Mouse (Mus musculus) midbrain, embryonic 14.5 days (tissue): ENCODE data around the gene Adssl1. TPM values are rescaled to one million over a fixed set of nuclear protein-coding genes. Genes with fewer than 3 reads are reported as not detected.

Experiments used
- ATAC-seq: fragments of 200-750 bp; cut with Nextera tagmentation; 2 replicates; pipeline ENCODE4 v1.8.0; 2017; ENCODE audit warnings: moderate number of reproducible peaks, moderate library complexity; ENCODE audit not compliant: low FRiP score, low TSS enrichment
- DNase-seq: peaks from one replicate; pipeline ENCODE4 v3.0.0-alpha.2; 2015
- H3K27ac ChIP-seq: fragments of 300-500 bp; sonication (generic); replicated peaks from 2 replicates; pipeline ENCODE4 v1.5.1; 2014; ENCODE audit warnings: mild to moderate bottlenecking, low read depth, low read length, moderate library complexity
- H3K27me3 ChIP-seq: fragments of 300-500 bp; sonication (generic); 2 replicates; pipeline ENCODE4 v1.6.1; 2014; ENCODE audit warnings: low read length, control low read depth, mixed read lengths; ENCODE audit not compliant: control insufficient read depth, insufficient read depth
- H3K36me3 ChIP-seq: fragments of 300-500 bp; sonication (generic); 2 replicates; pipeline ENCODE4 v1.6.1; 2014; ENCODE audit warnings: low read length, control low read depth; ENCODE audit not compliant: control insufficient read depth, insufficient read depth
- H3K4me1 ChIP-seq: fragments of 300-500 bp; sonication (generic); 2 replicates; pipeline ENCODE4 v1.6.1; 2014; ENCODE audit warnings: mild to moderate bottlenecking, antibody characterized with exemption, low read length, control low read depth; ENCODE audit not compliant: control insufficient read depth, insufficient read depth
- H3K4me2 ChIP-seq: fragments of 300-500 bp; sonication (generic); 2 replicates; pipeline ENCODE4 v1.6.1; 2014; ENCODE audit warnings: mild to moderate bottlenecking, low read length, moderate library complexity
- H3K4me3 ChIP-seq: fragments of 300-500 bp; sonication (generic); replicated peaks from 2 replicates; pipeline ENCODE4 v1.5.1; 2014; ENCODE audit warnings: low read depth, low read length
- H3K9ac ChIP-seq: fragments of 300-500 bp; sonication (generic); replicated peaks from 2 replicates; pipeline ENCODE4 v1.6.1; 2014; ENCODE audit warnings: mild to moderate bottlenecking, low read length, moderate library complexity
- H3K9me3 ChIP-seq: fragments of 300-500 bp; sonication (generic); 2 replicates; pipeline ENCODE4 v1.6.1; 2016; ENCODE audit warnings: low read length, control low read depth, mixed read lengths; ENCODE audit not compliant: control insufficient read depth
- WGBS: fragments of 180-500 bp; shearing (Covaris S2); extraction: QIAGEN DNeasy Blood & Tissue Kit; methylation state at CpG from one replicate; pipeline ENCODE4 v1.1.7; 2014; 5-methylcytosine and 5-hydroxymethylcytosine counted together
- polyA plus RNA-seq: library from polyadenylated mRNA; unstranded; fragments of >200 nt; fragmentation: Nextera tagmentation; extraction: Ambion mirVana; gene quantifications from 2 replicates; pipeline ENCODE4 v1.2.1, GENCODE M21; 2014

Gene Adssl1
- polyA plus RNA-seq, 1 experiment from 2014 or later, result 2.8 TPM

DNA sequence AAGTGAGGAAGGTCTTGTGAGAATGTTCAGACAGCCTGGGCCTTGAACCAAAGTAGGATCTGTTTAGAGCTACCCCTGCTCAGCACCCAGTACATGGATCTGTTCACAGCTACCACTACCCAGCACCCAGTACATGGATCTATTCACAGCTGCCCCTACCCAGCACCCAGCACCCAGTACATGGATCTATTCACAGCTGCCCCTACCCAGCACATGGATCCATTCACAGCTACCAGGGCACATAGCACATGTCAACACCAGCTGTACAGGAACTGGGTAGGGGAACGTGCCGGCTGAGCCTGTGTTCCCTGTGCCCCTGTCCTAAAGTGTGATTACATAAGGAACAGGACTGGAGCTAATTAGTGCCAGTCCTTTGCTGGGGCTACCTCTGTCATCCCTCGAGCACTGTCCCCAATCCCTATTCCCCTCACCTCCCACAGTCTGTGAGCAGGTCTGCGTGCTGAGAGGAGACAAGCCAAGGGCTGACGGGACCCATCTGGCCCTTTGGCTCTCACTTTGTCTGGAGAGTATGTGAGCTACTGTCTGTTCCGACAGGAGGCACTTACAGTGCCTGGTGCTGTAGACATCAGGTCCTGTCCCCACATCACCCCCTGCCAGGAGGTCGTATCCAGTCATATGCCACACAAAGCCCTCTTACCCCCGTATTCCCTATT lies 29.1 kb upstream of the Adssl1 start:
- Histone ChIP-seq H3K4me2 (no peak overlapping the region), H3K4me1 (peaks cover 19% of the 10 kb centered on the region), H3K9me3 (no peaks in the 10 kb centered on the region), H3K4me3 (no peak overlapping the region), H3K27ac (no peak overlapping the region), H3K9ac (no peak overlapping the region), H3K36me3 (no peaks in the 10 kb centered on the region), H3K27me3 (peaks cover 39% of the 10 kb centered on the region)
- DNase-seq, result no peak
- 83% methylated on average over 8 of the region's 8 CpGs for WGBS
- ATAC-seq, result no peak

DNA sequence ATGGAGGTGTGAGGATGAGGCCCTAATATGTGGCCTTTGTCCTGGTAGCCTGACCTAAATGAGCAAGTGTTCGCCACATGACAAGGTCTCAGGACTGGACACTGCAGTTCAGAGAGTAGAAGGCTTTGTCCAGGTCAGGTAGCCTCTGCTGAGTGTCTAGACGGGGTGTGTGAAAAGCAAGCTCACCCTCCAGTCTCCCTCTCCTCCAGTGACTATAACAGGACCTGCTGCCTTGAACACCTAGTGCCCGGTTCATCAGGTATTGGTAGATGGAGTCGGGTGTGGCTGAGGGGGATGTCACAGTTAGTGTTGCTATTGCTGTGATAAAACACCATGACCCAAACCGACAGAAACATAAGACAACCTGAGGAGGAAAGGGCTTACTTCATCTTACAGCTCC lies 28.6 kb upstream of the Adssl1 start:
- Histone ChIP-seq H3K27me3 (peaks cover 39% of the 10 kb centered on the region), H3K4me1 (peaks cover 19% of the 10 kb centered on the region), H3K27ac (no peak overlapping the region), H3K9me3 (no peaks in the 10 kb centered on the region), H3K4me3 (no peak overlapping the region), H3K9ac (no peak overlapping the region), H3K4me2 (no peak overlapping the region), H3K36me3 (no peaks in the 10 kb centered on the region)
- DNase-seq (no peak), ATAC-seq (no peak)
- 86% methylated on average over 5 of the region's 5 CpGs for WGBS

DNA sequence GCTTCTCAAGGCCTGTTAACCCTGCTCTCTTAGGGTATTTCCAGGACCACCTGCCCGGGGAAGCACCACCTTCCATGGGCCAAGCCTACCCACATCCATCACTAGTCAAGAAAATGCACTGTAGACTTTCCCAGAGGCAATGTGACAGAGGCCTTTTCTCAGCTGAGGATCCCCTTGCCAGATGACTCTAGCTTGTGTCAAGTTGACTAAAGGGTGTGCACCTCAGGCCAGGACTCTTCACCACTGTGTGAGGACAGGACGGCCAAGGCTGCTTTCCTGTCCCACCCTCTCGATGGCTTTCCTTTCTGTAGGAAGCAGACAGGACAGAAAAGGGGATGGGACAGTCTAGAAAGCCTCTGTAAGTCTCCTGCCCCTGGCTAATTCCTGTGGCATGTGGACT lies 28.1 kb upstream of the Adssl1 start:
- Histone ChIP-seq H3K4me3 (no peak overlapping the region), H3K27ac (no peak overlapping the region), H3K9me3 (no peaks in the 10 kb centered on the region), H3K4me1 (peaks cover 19% of the 10 kb centered on the region), H3K36me3 (no peaks in the 10 kb centered on the region), H3K9ac (no peak overlapping the region), H3K27me3 (peaks cover 39% of the 10 kb centered on the region), H3K4me2 (no peak overlapping the region)
- ATAC-seq, result no peak
- WGBS, result 84% methylated on average over 3 of the region's 3 CpGs
- no peak for DNase-seq

DNA sequence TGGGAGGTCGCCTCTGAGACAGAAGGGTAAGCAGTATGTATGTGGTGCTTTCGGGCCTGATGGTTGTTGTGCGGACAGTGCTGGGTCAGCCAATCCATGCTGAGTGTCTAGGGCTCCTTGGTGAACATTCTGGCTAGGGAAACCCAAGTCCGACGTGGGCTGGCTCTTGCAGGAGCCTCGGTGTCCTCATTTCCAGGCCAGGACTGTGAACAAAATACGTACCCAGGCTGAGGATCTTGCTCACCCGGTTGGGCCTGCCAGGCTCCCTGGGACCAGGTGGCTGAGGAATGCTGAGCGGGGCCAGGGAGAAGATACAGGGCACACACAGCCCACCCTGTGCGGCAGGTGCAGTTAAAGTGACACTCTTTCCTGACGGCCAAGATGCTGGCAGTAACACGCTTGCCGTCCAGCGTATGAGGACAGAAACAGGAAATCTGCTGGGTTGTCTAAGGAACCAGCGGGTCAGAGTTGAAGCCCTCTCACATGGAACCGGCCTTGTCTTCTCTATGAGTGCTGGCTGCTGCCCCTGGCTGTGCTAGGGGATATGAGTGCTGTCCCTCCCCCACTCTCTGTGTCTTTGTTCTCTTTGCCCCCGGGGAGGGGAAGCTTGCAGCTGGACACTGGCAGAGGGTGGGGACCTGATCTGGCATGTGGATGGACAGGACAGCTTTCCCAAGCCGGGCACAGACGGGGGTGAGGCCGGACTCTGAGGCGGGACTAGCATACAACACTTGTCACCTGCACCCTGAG lies 26.7 kb upstream of the Adssl1 start:
- H3K4me3 ChIP-seq, result no peak overlapping the region
- H3K27me3 ChIP-seq, result peaks cover 25% of the 10 kb centered on the region
- H3K27ac ChIP-seq, result no peak overlapping the region
- H3K9ac ChIP-seq, result no peak overlapping the region
- no peak for DNase-seq
- no peaks in the 10 kb centered on the region for H3K36me3 ChIP-seq
- 69% methylated on average over 21 of the region's 21 CpGs for WGBS
- no peaks in the 10 kb centered on the region for H3K9me3 ChIP-seq
- ATAC-seq, result no peak
- H3K4me2 ChIP-seq, result no peak overlapping the region
- peaks cover 17% of the 10 kb centered on the region for H3K4me1 ChIP-seq

DNA sequence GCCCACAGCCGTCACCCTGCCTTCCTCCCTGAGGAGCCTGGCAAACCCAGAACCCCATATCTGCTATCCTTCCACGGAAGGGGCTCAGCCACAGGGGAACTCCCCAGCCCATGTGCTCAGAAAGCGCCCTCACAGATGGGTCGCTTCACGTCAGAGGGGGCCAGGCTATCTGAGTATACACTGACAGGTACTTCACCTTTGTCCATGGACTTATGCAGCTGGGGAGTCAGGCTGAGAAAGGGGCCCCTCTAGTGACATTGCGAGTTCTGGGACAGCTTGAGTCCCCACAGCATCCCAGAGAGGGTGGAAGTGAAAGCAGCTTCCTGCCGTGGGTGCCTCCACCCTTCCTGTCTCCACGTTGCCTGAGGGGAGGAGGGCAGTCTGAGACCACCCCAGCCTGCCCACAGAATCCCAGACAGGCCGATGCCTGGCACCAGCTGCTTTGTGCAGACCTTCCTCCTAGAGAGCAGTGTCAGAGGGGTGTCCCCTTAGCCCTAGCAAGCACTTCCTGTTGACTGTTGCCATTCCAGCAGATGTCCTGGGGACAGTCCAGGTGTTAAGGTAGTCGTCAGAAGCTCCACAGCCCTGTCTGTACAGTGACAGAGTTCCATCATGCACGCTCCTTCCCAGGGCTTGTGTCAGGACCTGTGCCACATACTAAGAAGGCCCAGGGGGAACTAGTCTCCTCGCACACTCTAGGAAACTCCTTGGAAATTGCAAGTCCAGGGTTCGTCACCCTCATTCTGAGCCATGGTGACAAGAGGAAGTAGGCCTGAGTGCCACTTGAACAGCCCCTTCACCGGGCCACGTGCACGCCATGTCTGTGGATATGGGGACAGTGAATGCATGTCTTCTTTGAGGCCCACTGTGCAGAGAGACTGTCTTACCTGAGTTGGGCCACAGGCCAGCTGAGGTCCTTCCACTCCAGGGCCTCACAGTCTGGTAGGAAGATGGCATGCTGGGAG lies 25.6 kb upstream of the Adssl1 start:
- Histone ChIP-seq H3K4me3 (no peak overlapping the region), H3K36me3 (no peaks in the 10 kb centered on the region), H3K4me2 (no peak overlapping the region), H3K9ac (no peak overlapping the region), H3K9me3 (no peaks in the 10 kb centered on the region), H3K27ac (no peak overlapping the region), H3K27me3 (peaks cover 15% of the 10 kb centered on the region), H3K4me1 (peaks cover 8% of the 10 kb centered on the region; the same call in 1 of the 2 replicates)
- ATAC-seq (no peak), DNase-seq (no peak)
- 77% methylated on average over 16 of the region's 16 CpGs for WGBS

DNA sequence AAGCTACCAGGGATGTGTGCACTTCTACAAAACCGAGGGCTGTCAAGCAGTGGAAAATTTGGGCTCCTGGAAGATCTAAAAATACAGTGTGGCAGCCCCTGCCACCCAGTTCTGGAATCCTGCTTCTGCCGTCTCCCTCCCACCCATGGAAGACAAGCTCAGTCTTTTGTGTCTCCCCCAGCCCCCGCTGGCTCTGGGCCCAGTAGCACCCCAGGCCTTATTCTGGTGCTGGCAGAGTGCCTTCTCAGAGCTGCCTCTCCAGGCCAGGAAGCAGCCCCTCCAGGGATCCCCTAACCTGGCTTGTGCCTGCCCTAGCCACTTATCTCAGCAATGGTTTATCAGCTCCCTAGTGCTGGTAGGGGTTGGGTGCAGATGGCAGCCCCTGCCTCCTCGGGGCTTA lies 24.9 kb upstream of the Adssl1 start:
- Histone ChIP-seq H3K36me3 (no peaks in the 10 kb centered on the region), H3K4me2 (no peak overlapping the region), H3K9ac (no peak overlapping the region), H3K27me3 (0 out of 2 replicates have a peak, but pooled peaks cover 7% of the 10 kb centered on the region), H3K4me3 (no peak overlapping the region), H3K27ac (no peak overlapping the region), H3K9me3 (no peaks in the 10 kb centered on the region), H3K4me1 (peaks cover 8% of the 10 kb centered on the region; the same call in 1 of the 2 replicates)
- WGBS, result 54% methylated on average over 4 of the region's 4 CpGs
- ATAC-seq, result no peak
- DNase-seq, result no peak

DNA sequence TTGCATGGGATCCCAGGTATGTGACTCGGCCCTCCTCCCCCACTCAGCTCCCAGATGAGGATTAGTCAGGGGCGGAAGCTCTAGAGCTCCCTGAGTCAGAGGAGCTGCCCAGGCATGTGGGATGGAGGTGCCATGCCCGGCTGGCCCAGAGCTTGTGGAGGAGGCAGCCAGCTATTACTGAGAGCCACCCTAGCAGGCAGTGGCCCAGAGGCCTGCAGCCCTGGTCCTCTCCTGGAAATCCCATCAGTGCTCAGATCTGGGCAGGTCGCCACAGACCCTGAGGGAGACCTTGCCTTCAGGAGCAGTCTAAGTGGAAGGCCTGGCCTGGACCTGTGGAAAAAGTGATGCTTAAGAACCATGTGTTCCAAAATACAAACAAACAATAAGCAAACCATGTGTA lies 24.2 kb upstream of the Adssl1 start:
- peaks cover 8% of the 10 kb centered on the region; the same call in 1 of the 2 replicates for H3K4me1 ChIP-seq
- H3K4me3 ChIP-seq, result no peak overlapping the region
- 67% methylated on average over 4 of the region's 4 CpGs for WGBS
- DNase-seq (no peak), ATAC-seq (no peak)
- no peak overlapping the region for H3K4me2 ChIP-seq
- no peaks in the 10 kb centered on the region for H3K36me3 ChIP-seq
- no peak overlapping the region for H3K9ac ChIP-seq
- no peak overlapping the region for H3K27ac ChIP-seq
- H3K27me3 ChIP-seq, result 0 out of 2 replicates have a peak, but pooled peaks cover 2% of the 10 kb centered on the region
- no peaks in the 10 kb centered on the region for H3K9me3 ChIP-seq

DNA sequence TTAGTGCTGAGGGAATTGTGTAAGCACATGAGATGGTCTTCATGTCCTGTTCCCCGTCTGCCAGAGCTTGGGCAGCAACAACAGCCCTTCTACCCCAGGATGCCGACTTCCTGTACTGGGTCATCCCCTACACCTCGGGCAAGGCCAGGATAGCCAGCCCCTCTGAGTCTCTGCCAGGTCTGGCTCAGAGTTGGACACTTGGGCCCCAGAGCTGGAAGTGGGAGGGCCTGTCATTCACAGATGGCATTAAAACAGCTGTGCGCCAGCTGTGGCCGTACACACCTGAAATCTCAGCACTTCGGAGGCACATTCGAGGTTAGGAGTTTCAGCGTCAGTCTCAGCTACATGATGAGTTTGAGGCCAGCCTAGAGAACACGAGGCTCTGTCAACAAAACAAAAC lies 23.4 kb upstream of the Adssl1 start:
- no peak overlapping the region for H3K4me2 ChIP-seq
- ATAC-seq, result no peak
- DNase-seq, result no peak
- H3K4me1 ChIP-seq, result peaks cover 8% of the 10 kb centered on the region; the same call in 1 of the 2 replicates
- no peaks in the 10 kb centered on the region for H3K9me3 ChIP-seq
- no peaks in the 10 kb centered on the region for H3K27me3 ChIP-seq
- H3K4me3 ChIP-seq, result no peak overlapping the region
- H3K36me3 ChIP-seq, result no peaks in the 10 kb centered on the region
- H3K9ac ChIP-seq, result no peak overlapping the region
- WGBS, result 78% methylated on average over 9 of the region's 9 CpGs
- H3K27ac ChIP-seq, result no peak overlapping the region
